Mouse (Mus musculus): Measurements from ENCODE around the gene Gm10112. TPM values are rescaled to one million over a fixed set of nuclear protein-coding genes. Genes with fewer than 3 reads are reported as not detected.

Gm10112 gene
- polyA plus RNA-seq (2012; ENCODE audit: low replicate concordance), result not detected in 2 replicates

GRCm38 (mm10) chrX:111168040-111168439 lies at the start of gene Gm10112:
Gm10112 (plus strand) TSS chrX:111168340.

Other genes starting within 250 kb of the Gm10112 start
- gene Cylc1, start 57.9 kb upstream of the Gm10112 start, polyA plus RNA-seq (2012; ENCODE audit: low replicate concordance), result not detected in 2 replicates